Mouse (Mus musculus): ENCODE results near the gene Ociad1.

Gene Ociad1

DNA sequence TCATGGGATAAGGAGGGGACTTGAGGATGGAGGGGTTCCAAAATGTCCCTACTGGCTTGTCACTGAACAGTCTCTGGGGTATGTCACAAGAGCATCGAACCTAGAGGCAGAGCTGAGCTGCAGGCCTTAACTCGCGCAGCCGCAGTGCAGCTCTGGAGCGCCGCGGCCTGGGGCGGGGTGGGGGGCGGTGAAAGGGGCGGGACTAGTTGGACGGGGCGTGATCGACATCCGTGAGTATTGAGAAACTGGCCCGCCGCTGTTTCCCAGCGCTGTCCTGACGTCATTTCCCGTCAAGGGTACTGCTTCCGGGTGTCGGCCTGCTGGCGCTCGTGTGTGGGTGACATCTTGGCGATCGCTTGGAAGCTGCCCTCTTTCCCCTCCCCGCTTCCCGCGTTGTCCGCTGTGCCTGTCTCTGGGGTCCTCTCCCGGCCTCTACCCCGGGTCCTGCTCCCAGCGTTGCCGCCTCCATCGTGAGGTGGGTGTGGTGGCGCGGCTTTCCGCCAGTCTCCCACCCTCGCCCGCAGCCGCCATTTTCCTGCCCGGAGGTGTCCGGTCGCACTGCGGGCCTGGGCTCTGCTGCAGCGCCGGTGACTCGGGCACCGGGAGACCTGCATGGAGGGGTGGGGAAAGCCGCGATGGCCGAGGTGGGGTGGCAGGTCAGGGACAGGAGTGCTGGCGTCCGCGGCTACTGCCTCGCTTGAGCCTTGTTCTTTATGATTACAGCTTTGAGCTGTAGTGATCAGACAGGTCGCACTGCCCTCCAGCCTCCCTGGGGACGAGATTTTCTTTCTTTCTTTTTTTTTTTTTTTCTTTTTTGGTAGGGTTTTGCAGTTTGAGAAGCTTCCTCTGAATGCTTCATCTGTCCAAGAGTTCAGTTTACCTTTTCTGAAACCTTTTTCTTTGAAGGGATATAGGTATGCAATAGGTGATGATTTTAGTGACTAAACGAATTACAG lies at the start of gene Ociad1:
Gene Ociad1 (plus strand): TSS at position 283 of the 956 bp plus-strand sequence.
- DNase-seq (ENCODE audit: low spot score in 2 of 2): peak; percentile 93 to 96

DNA sequence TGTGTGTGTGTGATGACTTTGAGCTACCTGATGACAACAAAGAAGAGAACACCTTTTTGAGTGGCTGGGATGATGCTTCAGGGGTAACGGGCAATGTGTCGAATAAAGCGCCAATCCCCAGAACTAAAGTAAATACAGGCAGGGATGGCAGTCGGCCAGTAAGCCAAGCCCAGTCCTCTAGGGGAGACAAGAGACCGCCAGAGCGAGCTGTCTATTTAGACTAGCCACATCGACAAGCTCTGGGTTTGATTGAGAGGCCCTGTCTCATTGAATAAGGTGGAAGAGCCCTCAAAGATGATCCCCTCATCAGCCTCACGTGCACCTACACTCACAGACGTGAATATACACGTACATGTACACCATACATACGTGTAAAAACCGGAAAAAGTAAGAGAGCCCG lies 48.2 kb upstream of the Ociad1 start:
- DNase-seq (ENCODE audit: low spot score in 2 of 2): no peak

DNA sequence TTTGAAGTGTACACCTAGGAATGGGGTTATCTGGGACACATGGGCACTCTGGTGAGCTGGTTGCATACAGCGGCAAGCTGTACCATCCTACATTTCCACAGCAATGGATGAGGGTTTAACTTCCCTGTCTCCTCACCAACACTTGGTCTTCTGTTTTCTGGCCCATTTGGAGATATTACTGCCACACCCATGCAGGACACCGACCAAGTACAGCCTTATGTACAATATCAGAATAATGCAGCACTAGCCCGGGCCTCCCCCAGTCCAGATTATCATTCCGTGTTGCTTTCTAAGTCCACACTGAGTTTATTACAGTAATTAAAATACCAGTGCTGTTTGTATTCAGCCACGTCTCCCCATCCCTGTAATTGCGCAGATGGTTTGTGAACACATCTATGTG lies 46.2 kb upstream of the Ociad1 start:
- DNase-seq (ENCODE audit: low spot score in 2 of 2): no peak

DNA sequence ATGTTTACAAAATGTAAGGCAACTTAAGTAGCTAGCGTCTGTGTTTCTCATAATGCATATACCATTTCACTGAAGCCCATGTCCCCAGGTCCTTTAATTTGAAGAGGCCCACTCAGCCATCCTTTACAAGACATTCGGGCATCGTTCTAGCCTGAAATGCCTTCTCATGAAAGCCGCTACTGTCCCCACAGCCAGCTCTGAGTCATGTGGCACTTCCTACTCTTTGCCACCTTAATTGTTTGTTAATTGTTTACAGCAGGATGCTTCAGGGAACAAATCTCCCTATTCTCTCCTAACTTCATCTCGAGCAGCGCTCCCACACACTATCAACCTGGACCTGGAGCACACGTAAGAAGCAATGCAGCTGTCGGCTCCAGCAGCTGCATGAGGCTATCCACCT lies 44.4 kb upstream of the Ociad1 start:
- no peak for DNase-seq (ENCODE audit: low spot score in 2 of 2)

DNA sequence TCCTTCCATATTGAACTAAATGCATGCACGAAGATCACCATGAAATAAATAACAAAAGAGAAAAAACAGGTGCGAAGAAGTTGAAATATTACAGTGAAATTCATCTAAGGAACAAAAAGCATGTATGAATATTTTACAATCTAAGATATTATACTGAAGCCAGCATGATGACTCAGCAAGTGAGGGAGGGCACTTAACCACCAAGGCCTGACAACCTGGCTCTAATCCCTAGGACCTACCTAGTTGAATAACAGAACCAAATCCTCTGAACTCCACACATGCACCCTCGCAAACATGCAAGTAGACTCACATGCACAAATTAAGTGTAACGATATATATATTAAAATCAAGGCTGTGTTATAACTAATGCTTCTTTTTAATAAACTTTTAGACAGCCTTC lies 43.2 kb upstream of the Ociad1 start:
- no peak for DNase-seq (ENCODE audit: low spot score in 2 of 2)

DNA sequence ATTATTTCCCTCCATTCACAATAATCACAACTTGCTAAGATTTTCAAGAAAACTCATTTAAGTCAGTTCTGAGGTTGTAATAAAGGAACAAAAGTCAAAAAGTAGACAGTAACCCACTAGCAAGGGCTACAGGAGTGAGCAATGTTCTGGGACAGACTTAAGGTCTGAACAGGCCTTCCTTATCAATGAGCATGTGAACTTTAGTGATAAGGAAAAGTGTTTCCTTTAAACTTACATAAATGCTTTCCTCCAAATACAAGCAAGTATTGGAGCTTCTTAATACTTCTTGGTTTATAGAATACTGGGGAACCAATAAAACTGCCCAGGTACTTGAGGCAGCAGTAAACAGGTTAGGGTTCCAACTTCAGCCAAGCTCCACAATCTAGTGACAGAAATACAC lies 39.8 kb upstream of the Ociad1 start:
- no peak for DNase-seq (ENCODE audit: low spot score in 2 of 2)

DNA sequence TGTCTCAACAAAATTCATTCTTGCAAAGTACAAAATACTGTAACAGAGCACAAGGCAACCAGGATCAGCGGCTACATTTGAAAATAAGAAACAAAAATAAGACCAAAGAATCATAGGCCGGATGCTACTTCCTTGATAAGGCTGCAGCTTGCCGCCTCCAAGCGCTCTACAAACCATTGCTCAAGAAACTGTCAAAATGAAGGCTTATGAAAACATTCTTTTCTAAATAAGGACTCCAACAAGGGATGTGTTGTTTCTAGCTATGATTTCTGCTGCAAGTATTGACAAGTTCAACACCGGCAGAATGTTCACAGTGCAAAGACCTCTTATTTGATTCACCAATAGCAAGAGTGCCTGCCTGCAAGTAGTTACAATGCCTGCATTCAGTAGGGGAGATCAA lies 37.9 kb upstream of the Ociad1 start:
- DNase-seq (ENCODE audit: low spot score in 2 of 2): no peak

DNA sequence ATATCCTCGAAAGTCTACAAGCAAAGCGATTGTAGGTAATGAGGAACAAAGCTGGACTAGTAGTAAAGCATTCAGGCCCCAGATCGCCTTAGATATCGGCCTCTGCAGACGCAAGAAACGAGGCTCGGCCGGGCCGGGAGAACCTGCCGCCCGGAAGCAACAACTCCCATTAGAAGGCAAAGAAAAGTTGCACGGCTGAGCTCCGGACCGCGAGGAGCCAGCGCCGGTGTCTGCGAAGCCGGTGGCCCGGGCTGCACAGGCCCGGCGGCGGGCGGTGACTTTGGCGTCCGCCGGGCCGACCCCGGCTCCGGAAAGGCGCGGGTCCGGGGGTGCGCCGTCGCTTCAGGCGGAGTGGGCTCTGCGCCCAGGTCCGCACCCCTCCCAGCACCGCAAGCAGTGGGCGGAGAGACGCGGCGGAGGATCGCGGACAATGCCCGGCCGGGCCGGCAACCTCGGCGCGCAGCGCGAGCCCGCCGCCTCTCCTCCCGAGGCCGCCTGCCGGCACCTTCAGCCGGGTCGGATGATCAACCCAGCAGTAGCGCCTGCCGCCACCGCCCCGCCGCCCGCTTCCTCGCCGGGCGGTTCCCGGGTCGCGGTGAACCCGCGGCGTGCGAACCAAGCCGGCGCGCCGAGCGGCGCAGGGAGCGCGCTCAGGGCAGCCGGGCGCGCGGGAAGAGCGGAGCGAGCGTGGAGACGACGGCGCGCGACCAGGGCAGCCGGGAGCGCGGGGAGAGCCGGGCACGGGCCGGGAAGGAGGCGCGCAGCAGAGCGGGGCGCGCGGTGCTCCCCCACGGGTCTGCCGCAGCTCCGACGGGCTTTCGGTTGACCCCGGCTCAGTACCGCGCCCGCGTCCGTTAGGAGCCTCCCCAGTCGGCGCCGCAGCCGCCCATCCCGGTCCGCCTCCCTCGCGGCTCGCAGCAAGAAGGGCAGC lies 37.0 kb upstream of the Ociad1 start:
- DNase-seq (ENCODE audit: low spot score in 2 of 2): peak; percentile 71 to 78

DNA sequence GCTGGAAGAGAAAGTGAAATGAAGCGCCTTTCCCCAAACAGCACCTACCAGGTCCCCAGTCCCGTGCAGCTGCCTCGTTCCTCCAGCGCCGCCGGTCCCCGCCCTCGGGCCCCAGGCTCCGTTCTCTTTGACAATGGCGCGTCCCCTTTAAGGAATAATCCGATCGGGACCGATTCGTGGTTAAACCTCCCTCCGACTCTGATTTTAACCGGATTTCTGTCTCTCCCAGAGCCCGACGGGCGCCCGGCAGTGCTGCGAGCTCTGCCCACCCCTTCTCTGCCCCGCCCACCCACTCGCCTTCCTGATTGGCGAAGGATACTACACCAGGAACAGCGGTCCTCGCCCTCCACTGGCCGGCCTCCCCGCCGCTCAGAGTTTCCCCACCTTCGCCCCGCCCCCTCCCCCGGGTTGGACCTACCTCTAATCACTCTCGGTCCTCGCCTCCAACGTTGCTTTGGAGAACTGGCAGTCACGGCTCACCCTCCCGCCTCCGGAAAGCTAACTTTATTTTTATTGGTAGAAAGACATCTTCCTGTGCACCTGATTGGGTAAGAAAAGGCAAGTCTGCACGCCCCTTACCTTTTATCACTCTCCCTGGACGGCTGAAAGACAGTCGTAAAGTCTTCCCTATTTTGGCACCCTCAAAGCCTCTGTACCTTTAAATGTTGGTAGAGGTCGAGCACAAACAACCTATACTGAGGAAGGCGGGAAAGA lies 36.1 kb upstream of the Ociad1 start, which contains the start of gene Fryl:
Gene Fryl (minus strand): TSS at position 268 of the 714 bp plus-strand sequence.
- DNase-seq (ENCODE audit: low spot score in 2 of 2): peak; percentile 87 to 99

DNA sequence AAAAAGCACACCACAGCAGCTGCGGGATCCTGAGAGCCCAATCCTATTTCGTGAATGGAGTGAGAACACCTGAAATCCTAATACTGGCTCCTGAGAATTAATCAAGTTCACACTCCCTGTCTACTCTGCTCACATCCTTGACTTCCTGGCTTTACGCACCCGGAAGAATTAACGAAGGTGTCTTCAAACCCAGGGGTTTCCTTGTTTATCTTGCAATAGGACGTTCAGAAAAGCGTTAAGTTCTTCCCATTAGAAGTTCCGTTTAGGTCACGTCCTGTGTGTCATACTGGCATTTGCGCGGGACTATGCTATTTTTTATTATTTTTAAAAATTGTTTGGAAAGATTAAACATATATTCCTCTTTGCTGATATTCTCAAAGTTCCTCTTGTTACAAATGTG lies 35.5 kb upstream of the Ociad1 start:
- no peak for DNase-seq (ENCODE audit: low spot score in 2 of 2)

DNA sequence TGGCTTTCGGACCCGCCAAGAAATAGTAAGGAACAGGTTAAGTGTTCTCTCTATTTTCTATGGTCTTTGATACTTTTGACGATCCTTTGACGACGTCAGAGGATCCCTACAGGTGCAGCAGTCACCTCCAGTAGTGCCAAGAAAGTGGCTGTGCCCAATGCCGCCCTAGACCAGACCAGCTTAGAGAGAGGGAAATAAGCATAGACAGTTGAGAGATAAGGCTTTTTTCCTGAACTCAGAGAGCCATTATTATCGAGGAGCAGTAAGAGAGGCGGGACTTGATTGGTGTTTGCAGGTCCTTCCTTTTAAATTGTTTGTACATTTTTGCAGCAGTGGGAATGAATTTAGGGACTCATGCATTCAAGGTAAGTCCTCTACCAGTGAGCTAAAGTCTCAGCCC lies 34.9 kb upstream of the Ociad1 start:
- no peak for DNase-seq (ENCODE audit: low spot score in 2 of 2)

DNA sequence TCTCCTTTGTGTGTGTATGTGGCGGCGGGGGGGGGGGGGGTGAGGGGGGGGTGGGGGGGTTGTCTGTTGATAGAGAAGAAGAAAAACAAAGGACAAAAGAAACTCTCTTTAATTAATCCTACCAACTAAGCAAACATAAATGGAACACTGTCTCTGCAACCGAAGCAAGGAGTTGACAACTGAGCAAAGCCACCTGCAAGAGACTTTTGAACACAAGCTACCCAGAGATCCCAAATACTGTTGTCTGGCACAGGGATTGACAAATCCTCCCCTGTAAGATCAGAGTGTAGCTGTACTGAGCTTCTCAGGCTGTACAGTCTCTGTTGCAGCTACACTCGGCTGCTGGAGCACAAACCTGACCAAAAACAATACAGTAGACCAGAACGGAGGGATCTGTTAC lies 28.5 kb upstream of the Ociad1 start:
- DNase-seq (ENCODE audit: low spot score in 2 of 2): no peak

DNA sequence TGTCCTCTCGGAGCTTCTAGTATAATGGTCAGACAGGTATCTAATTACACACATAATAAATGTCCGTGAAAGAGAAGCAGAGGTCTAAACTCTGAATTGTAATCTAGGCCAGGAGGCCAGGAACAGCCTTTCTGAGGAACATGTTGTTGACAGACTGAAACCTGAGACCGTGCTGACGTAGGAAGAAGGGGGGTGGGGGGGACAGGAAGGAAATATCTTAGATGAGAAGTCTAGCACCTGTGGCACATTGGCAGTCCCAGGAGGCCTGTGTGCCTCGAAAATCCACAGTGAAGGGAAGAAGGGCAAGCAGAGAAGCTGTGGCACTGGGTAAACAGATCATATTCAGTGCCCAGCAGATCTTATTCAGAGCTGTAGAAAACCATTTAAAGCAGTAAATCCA lies 27.1 kb upstream of the Ociad1 start:
- DNase-seq (ENCODE audit: low spot score in 2 of 2): peak in 1 of 2 experiments; percentile 43

DNA sequence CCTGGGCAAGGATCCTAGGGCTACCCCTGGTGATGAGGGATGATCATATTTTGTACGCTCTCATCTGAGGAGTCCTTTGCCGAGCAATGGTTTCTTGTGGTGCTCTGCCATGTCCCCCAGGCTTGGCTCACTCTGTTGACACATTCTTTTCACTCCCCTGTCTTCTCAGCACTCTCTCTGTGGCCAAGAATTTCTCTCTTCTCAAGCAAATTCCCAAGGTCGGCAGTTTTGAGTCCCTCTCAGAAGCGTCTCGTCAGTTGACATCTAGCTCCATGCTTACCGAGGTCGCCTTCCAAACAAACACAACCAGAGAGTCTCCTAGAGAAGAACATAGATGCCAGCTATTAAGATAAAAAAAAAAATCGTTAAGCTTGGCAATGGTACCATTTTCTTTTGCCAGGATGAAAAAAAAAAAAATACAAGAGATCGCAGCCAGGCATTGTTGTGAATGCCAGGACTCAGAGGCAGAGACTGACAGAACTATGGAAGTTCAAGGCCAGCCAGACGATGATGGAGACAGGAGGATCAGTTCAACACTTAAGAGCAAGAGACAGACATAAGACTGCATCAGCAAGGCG lies 23.9 kb upstream of the Ociad1 start:
- DNase-seq (ENCODE audit: low spot score in 2 of 2): no peak

DNA sequence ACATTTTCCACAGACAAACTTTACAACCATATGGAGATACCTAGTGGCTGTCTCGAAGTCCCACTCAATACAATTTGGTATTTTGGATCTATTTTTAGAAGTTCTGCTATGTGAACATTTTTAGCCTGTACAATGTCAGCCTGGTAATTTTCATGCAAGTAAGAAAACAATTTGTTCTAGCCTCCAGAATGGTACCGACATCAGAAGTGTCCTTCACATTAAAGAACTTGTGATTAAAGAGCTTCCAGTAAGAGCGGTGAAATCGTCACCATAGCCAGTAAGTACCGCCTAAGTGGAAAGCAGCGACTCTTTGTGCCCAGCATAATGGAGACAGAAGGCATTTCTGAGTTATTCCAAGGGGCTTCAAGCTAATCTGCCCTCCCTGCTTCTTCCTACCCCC lies 22.0 kb upstream of the Ociad1 start:
- DNase-seq (ENCODE audit: low spot score in 2 of 2): no peak

DNA sequence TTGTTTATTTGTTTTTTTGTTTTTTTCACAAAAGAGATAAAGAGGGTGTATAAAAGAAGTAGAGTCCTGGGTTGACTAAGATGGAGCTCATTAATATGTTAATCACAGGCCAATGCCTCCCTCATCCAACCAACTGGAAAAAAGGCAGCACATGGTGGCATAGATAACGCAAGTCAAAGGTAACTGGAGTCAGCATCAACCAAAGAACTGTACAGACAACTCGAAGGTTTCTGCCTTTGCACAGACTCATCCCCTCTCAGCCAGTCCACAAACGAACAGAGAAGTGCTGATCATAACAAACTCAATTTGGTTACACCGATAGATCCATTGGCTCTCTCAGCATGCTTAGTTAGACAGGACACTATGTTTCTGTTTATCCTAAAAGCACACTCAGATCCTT lies 19.4 kb upstream of the Ociad1 start:
- DNase-seq (ENCODE audit: low spot score in 2 of 2): no peak

DNA sequence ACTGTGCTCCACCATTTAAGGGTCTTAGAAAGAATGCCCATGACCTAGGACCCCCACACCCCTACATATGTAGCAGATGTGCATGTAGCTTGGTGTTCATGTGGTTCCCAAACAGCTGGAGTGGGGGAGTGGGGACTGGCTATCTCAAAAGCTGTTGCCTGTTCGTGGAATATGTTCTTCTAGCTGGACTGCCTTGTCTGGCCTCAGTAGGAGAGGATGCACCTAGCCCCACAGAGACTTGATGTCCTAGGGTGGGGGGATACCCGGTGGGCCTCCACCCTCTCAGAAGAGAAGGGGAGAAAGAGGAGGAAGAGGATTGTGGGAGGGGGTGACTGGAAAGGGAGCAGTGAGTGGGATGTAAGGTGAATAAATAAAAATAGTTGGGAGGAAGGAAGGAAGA lies 17.6 kb upstream of the Ociad1 start:
- no peak for DNase-seq (ENCODE audit: low spot score in 2 of 2)

DNA sequence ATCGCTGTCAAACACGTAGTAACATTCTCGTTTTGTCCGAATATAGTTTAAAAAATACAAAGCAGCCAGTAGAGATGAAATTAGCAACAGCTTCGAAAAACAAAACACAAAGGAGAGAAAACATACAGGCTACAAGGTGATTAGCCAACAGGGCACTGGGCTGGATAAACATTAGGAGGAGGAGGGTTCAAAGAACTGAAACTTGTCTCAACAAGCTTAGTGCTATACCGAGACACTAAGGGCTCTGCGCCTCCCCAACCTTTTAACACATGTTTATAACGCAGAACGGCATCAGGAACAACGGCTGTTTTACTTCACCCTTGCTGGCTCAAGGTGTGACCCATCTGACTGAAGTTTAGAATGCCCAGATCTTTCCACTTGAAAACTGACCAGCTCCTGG lies 13.4 kb upstream of the Ociad1 start:
- no peak for DNase-seq (ENCODE audit: low spot score in 2 of 2)

DNA sequence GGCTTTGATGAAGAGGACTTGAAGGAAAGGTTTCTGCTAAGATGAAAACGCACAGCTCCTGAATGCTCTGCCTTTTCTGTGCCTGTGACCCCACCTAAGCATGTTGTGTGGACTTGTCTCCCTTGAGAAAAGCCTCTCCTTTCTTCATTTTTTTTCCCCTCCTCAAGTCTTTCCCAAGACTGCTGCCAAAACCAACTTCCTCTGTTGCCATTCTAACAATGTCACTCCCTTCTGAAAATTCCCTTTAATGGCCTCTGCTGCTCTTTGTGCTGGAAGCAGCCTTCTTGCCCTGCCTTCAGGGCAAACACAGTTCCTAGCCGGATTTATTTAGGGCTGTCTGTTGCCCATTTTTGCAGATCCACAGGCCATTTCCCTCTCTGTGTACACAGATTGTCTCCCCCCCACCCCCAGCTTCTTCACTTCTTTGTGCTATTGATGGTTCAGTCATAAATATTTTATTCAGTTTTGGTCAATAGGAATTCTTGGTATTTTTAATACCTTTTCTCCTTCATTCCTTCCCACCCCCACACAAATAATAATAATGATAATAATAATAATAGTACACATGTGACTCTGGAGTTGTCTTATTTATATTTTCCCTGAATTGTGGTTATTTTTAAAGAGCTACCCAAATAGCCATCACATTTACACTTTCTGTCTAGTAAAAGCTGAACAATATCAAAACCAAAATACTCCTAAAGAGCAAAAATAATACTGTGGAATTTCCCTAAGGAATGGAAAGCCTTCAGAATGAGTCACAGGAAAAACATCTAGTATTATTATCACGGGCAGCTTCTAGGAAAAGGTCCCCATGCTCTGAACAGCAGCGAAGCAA lies 12.6 kb upstream of the Ociad1 start:
- no peak for DNase-seq (ENCODE audit: low spot score in 2 of 2)

DNA sequence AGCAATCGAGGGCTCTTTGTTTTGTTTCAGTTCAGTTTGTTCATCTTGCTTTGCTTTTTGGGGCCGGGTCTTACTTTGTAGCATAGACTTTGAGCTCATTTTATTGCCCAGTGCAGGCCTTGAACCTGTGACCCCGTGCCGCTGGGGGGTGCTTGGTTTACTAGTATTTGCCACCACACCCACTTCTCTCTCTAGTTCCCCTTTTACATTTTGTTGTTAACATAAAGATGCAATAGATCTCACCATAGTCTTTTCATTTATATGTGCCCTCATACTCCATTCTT lies 12.1 kb upstream of the Ociad1 start:
- DNase-seq (ENCODE audit: low spot score in 2 of 2): no peak

DNA sequence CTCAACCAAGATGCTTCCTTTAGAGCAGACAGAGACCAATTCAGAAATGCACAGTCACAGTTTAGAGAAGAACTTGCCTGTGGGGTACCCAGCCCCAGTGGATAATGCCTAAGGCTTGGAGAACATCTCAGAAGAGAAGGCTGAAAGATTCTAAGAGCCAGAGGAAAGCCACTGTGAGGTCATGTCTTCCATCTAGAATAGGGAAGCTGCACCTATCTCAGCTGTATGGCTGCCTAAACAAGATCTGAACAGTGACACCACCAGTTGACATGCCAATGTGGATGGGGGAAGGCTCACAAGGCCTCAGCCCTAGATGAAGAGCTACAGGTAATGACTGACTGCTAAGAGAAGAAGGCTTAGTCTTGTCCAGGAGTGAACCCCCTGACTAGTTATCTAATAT lies 8.5 kb upstream of the Ociad1 start:
- DNase-seq (ENCODE audit: low spot score in 2 of 2): no peak
